Mouse (Mus musculus) right cerebral cortex, postnatal 25 days (tissue): Measurements from ENCODE around the gene Gnaq.

Experiments
- DNase-seq: peaks from one replicate; pipeline ENCODE4 v3.0.0; 2022

Gnaq gene

GRCm38 (mm10) chr19:16204776-16205680, 72.4 kb downstream of the Gnaq start:
- no peak for DNase-seq

GRCm38 (mm10) chr19:16209616-16210015, 77.0 kb downstream of the Gnaq start:
- DNase-seq = no peak

GRCm38 (mm10) chr19:16214946-16215345, 82.3 kb downstream of the Gnaq start:
- no peak for DNase-seq

GRCm38 (mm10) chr19:16215430-16216016, 82.9 kb downstream of the Gnaq start:
- DNase-seq = no peak

GRCm38 (mm10) chr19:16219978-16220377, 87.3 kb downstream of the Gnaq start:
- no peak for DNase-seq

GRCm38 (mm10) chr19:16222526-16222925, 89.9 kb downstream of the Gnaq start:
- DNase-seq = no peak

- DNase-seq = no peak
These were observed 90.5 kb downstream of the Gnaq start for GRCm38 (mm10) chr19:16223126-16223525.

GRCm38 (mm10) chr19:16224831-16225230, 92.2 kb downstream of the Gnaq start:
- DNase-seq = no peak

- DNase-seq = no peak
These were observed 99.0 kb downstream of the Gnaq start for GRCm38 (mm10) chr19:16231584-16231983.

- DNase-seq = no peak
These were observed 103.0 kb downstream of the Gnaq start for GRCm38 (mm10) chr19:16235594-16235993.

- no peak for DNase-seq
These were observed 104.4 kb downstream of the Gnaq start for GRCm38 (mm10) chr19:16237034-16237433.

- DNase-seq = no peak
These were observed 105.4 kb downstream of the Gnaq start for GRCm38 (mm10) chr19:16238072-16238471.

- no peak for DNase-seq
These were observed 105.9 kb downstream of the Gnaq start for GRCm38 (mm10) chr19:16238512-16238911.

GRCm38 (mm10) chr19:16242708-16243107, 110.1 kb downstream of the Gnaq start:
- DNase-seq = no peak

- DNase-seq = no peak
These were observed 116.4 kb downstream of the Gnaq start for GRCm38 (mm10) chr19:16249025-16249424.

- DNase-seq = no peak
These were observed 118.3 kb downstream of the Gnaq start for GRCm38 (mm10) chr19:16250921-16251320.

GRCm38 (mm10) chr19:16251819-16252218, 119.2 kb downstream of the Gnaq start:
- no peak for DNase-seq

- no peak for DNase-seq
These were observed 120.1 kb downstream of the Gnaq start for GRCm38 (mm10) chr19:16252696-16253095.

- no peak for DNase-seq
These were observed 122.2 kb downstream of the Gnaq start for GRCm38 (mm10) chr19:16254881-16255280.

- no peak for DNase-seq
These were observed 122.7 kb downstream of the Gnaq start for GRCm38 (mm10) chr19:16255294-16255693.

GRCm38 (mm10) chr19:16258766-16259355, 126.2 kb downstream of the Gnaq start:
- no peak for DNase-seq

- DNase-seq = no peak
These were observed 127.3 kb downstream of the Gnaq start for GRCm38 (mm10) chr19:16259786-16260434.

GRCm38 (mm10) chr19:16260435-16260832, 127.8 kb downstream of the Gnaq start:
- DNase-seq = no peak
